Comparison of ENCODE assay signal across 27 mouse cellular contexts in genomic region chr6:37069836-37070600, GRCm38 (mm10).
DNase-seq lines count a peak whose midpoint lies in the region; ATAC-seq and TF ChIP-seq lines count a peak whose summit lies in the region.
"Had no signal": no experiment of that assay in that cellular context is flagged by ENCODE, and none has a peak within 500 bp of the region (broad histone marks: within the 10 kb centered on the region; RNA-seq: fewer than 3 reads in every experiment).

No protein-coding gene starts in this region.

- H3K36me3 ChIP-seq in lung, embryonic 16.5 days (ENCODE audit: control insufficient read depth, insufficient read depth, low read length) = no peaks in the 10 kb centered on the region
- no peaks in the 10 kb centered on the region for H3K36me3 ChIP-seq in lung, postnatal 0 days (ENCODE audit: insufficient read depth, low read length)
- H3K36me3 ChIP-seq in kidney, postnatal 0 days (ENCODE audit: insufficient read depth, low read length) = no peaks in the 10 kb centered on the region
- no peaks in the 10 kb centered on the region for H3K36me3 ChIP-seq in midbrain, embryonic 13.5 days
- H3K36me3 ChIP-seq: heart, embryonic 12.5 days; limb, embryonic 12.5 days; liver, embryonic 15.5 days; lung, embryonic 15.5 days; neural tube, embryonic 12.5 days had no signal

- H3K9me3 ChIP-seq in lung, embryonic 16.5 days (ENCODE audit: control insufficient read depth, low read length) = no peaks in the 10 kb centered on the region
- no peaks in the 10 kb centered on the region for H3K9me3 ChIP-seq in lung, postnatal 0 days (ENCODE audit: low read length)
- no peaks in the 10 kb centered on the region for H3K9me3 ChIP-seq in kidney, postnatal 0 days (replicated peaks; ENCODE audit: low read length)
- no peaks in the 10 kb centered on the region for H3K9me3 ChIP-seq in midbrain, embryonic 13.5 days
- H3K9me3 ChIP-seq: forebrain, embryonic 13.5 days; heart, embryonic 12.5 days; limb, embryonic 12.5 days; liver, embryonic 15.5 days; lung, embryonic 15.5 days; neural tube, embryonic 12.5 days had no signal

- ATAC-seq in lung, embryonic 16.5 days (ENCODE audit: low read depth) = 0 out of 2 replicates have a peak, but pooled peaks have one; percentile 12
- ATAC-seq in lung, postnatal 0 days = no peak
- ATAC-seq in kidney, postnatal 0 days (replicated peaks; ENCODE audit: low FRiP score, low read depth) = no peak
- no peak for ATAC-seq in midbrain, embryonic 13.5 days
- ATAC-seq: CD4-positive, CD25-positive, alpha-beta regulatory T cell, adult 4 months; forebrain, embryonic 13.5 days; intestine, postnatal 0 days had no signal

- no peak overlapping the region for H3K4me3 ChIP-seq in lung, embryonic 16.5 days (ENCODE audit: low read length)
- no peak overlapping the region for H3K4me3 ChIP-seq in lung, postnatal 0 days (ENCODE audit: low read depth, low read length)
- H3K4me3 ChIP-seq in kidney, postnatal 0 days (replicated peaks; ENCODE audit: low read depth, low read length) = no peak overlapping the region
- H3K4me3 ChIP-seq in midbrain, embryonic 13.5 days (replicated peaks) = no peak overlapping the region
- H3K4me3 ChIP-seq: forebrain, embryonic 13.5 days; heart, embryonic 12.5 days; layer of hippocampus, adult 2 months; left cerebral cortex, adult 2 months; limb, embryonic 12.5 days; liver, embryonic 15.5 days; lung, embryonic 15.5 days; neural tube, embryonic 12.5 days had no signal

- 66% methylated on average over 14 of the region's 14 CpGs for WGBS in lung, embryonic 16.5 days
- 70% methylated on average over 14 of the region's 14 CpGs for WGBS in lung, postnatal 0 days
- 30% methylated on average over 14 of the region's 14 CpGs for WGBS in kidney, postnatal 0 days
- 74% methylated on average over 14 of the region's 14 CpGs for WGBS in midbrain, embryonic 13.5 days

- H3K4me2 ChIP-seq in lung, embryonic 16.5 days (ENCODE audit: low read depth, low read length) = no peak overlapping the region
- H3K4me2 ChIP-seq in lung, postnatal 0 days (replicated peaks; ENCODE audit: low read depth, low read length) = no peak overlapping the region
- no peak overlapping the region for H3K4me2 ChIP-seq in kidney, postnatal 0 days (ENCODE audit: low read length)
- H3K4me2 ChIP-seq in midbrain, embryonic 13.5 days (replicated peaks) = no peak overlapping the region
- H3K4me2 ChIP-seq: forebrain, embryonic 13.5 days; heart, embryonic 12.5 days; hindbrain, embryonic 14.5 days; limb, embryonic 12.5 days; liver, embryonic 15.5 days; lung, embryonic 15.5 days; neural tube, embryonic 12.5 days had no signal

- no peaks in the 10 kb centered on the region for H3K27me3 ChIP-seq in lung, embryonic 16.5 days (ENCODE audit: control insufficient read depth, insufficient read depth, low read depth, low read length)
- no peaks in the 10 kb centered on the region for H3K27me3 ChIP-seq in lung, postnatal 0 days (replicated peaks; ENCODE audit: insufficient read depth, low read length)
- no peaks in the 10 kb centered on the region for H3K27me3 ChIP-seq in kidney, postnatal 0 days (ENCODE audit: insufficient read depth, low read length)
- H3K27me3 ChIP-seq in midbrain, embryonic 13.5 days = no peaks in the 10 kb centered on the region
- H3K27me3 ChIP-seq: forebrain, embryonic 13.5 days; heart, embryonic 12.5 days; limb, embryonic 12.5 days; liver, embryonic 15.5 days; lung, embryonic 15.5 days; neural tube, embryonic 12.5 days had no signal

- TF ChIP-seq CTCF in lung, postnatal 0 days (IDR thresholded peaks at IDR 0.05) = no peak
- no peak for TF ChIP-seq CTCF in kidney, postnatal 0 days (IDR thresholded peaks at IDR 0.05; ENCODE audit: low read depth)

- no peak overlapping the region for H3K9ac ChIP-seq in lung, embryonic 16.5 days (ENCODE audit: low read length)
- H3K9ac ChIP-seq in lung, postnatal 0 days (replicated peaks; ENCODE audit: low read depth) = no peak overlapping the region
- no peak overlapping the region for H3K9ac ChIP-seq in kidney, postnatal 0 days (ENCODE audit: low read depth, low read length)
- no peak overlapping the region for H3K9ac ChIP-seq in midbrain, embryonic 13.5 days (replicated peaks)
- H3K9ac ChIP-seq: forebrain, embryonic 13.5 days; heart, embryonic 12.5 days; hindbrain, embryonic 14.5 days; limb, embryonic 12.5 days; liver, embryonic 15.5 days; lung, embryonic 15.5 days; neural tube, embryonic 12.5 days had no signal

- peak; percentile 18 for DNase-seq in kidney, adult 9 months
- no peak for DNase-seq in kidney, postnatal 25 days
- DNase-seq in lung, postnatal 0 days (ENCODE audit: low spot score) = no peak
- peak; percentile 51 for DNase-seq in kidney, postnatal 0 days (ENCODE audit: low spot score)
- DNase-seq in cerebellum, postnatal 25 days = no peak
- DNase-seq: adrenal gland, adult 2 months; adrenal gland, postnatal 36 days; cerebellum, adult 8-10 months; cerebellum, postnatal 36 days; gastrocnemius, postnatal 14 days; right cerebral cortex, adult 18-20 months; spleen, adult 18-20 months; thymus, postnatal 14 days had no signal

- no peak overlapping the region for H3K27ac ChIP-seq in lung, embryonic 16.5 days (ENCODE audit: low read length)
- H3K27ac ChIP-seq in lung, postnatal 0 days (ENCODE audit: low read length) = no peak overlapping the region
- no peak overlapping the region for H3K27ac ChIP-seq in kidney, postnatal 0 days
- H3K27ac ChIP-seq in midbrain, embryonic 13.5 days = 0 out of 2 replicates have a peak overlapping the region, but pooled peaks have one; percentile 16
- H3K27ac ChIP-seq: forebrain, embryonic 13.5 days; hindbrain, embryonic 14.5 days; layer of hippocampus, adult 2 months; left cerebral cortex, adult 2 months; limb, embryonic 12.5 days; liver, embryonic 15.5 days; lung, embryonic 15.5 days; macrophage; neural tube, embryonic 12.5 days had no signal

- H3K4me1 ChIP-seq in lung, embryonic 16.5 days (replicated peaks; ENCODE audit: control insufficient read depth, insufficient read depth, low read length) = 0 out of 2 replicates have a peak, but pooled peaks cover 3% of the 10 kb centered on the region
- H3K4me1 ChIP-seq in lung, postnatal 0 days (ENCODE audit: insufficient read depth, low read depth, low read length) = no peaks in the 10 kb centered on the region
- peaks cover 2% of the 10 kb centered on the region; the same call in 1 of the 2 replicates for H3K4me1 ChIP-seq in kidney, postnatal 0 days (replicated peaks; ENCODE audit: insufficient read depth, low read length)
- H3K4me1 ChIP-seq in midbrain, embryonic 13.5 days (replicated peaks) = peaks cover 6% of the 10 kb centered on the region; the same call in 1 of the 2 replicates
- H3K4me1 ChIP-seq: forebrain, embryonic 13.5 days; limb, embryonic 12.5 days; liver, embryonic 15.5 days; neural tube, embryonic 12.5 days had no signal

- no peak for TF ChIP-seq EP300 in lung, postnatal 0 days (IDR thresholded peaks at IDR 0.05)

Comparison
In these comparisons a context has a peak if more than half of its experiments do, and no peak if none do; other contexts are left out.
1. DNase-seq: peak in kidney, adult 9 months (single experiment) and kidney, postnatal 0 days (single experiment); none in kidney, postnatal 25 days (0 of 2), lung, postnatal 0 days (single experiment) and cerebellum, postnatal 25 days (0 of 2).